Mouse (Mus musculus) MEL (cell line): ENCODE measurements at regions not wholly inside any gene's neighbourhood (a gene's known extent, or its start where the extent isn't known, plus 50 kb on each side); places are given as distances from the start of the nearest gene placed in this dataset.

Experiments
- DNase-seq: peaks from one replicate; pipeline ENCODE4 v3.0.0; 2011; ENCODE audit warnings: low read depth, low spot score
- H3K27ac ChIP-seq: 2 replicates; pipeline ENCODE4 v1.5.1; 2012; ENCODE audit warnings: low read depth, mild to moderate bottlenecking, control low read depth, low read length, moderate library complexity; ENCODE audit not compliant: control insufficient read depth
- H3K27me3 ChIP-seq, 2 experiments: fragments of 150-350 bp in 1 of 2; sonication (generic) in 1 of 2; 2 replicates each; pipeline ENCODE4 v1.6.1; 2012; ENCODE audit warnings: low read length in 2 of 2, mild to moderate bottlenecking in 2 of 2, improper control_type of control experiment in 1 of 2, moderate library complexity in 1 of 2; ENCODE audit not compliant: insufficient read depth in 2 of 2, control insufficient read depth in 1 of 2
- H3K36me3 ChIP-seq, 2 experiments: 2 replicates each; pipeline ENCODE4 v1.6.1; 2012 to 2014; ENCODE audit warnings: low read length in 2 of 2, improper control_type of control experiment in 1 of 2, inconsistent platforms in 1 of 2, mild to moderate bottlenecking in 1 of 2; ENCODE audit not compliant: insufficient read depth in 2 of 2, control insufficient read depth in 1 of 2
- H3K4me1 ChIP-seq, 2 experiments: fragments of 150-350 bp in 1 of 2; sonication (generic) in 1 of 2; 2 replicates each; pipeline ENCODE4 v1.6.1; 2012; ENCODE audit warnings: low read length in 2 of 2, improper control_type of control experiment in 1 of 2, mild to moderate bottlenecking in 1 of 2; ENCODE audit not compliant: insufficient read depth in 2 of 2, control insufficient read depth in 1 of 2
- H3K4me3 ChIP-seq, 2 experiments: fragments of 150-350 bp in 1 of 2; sonication (generic) in 1 of 2; 2 replicates each; pipeline ENCODE4 v1.5.1; 2012; ENCODE audit warnings: low read depth in 2 of 2, low read length in 2 of 2, mild to moderate bottlenecking in 2 of 2, moderate library complexity in 2 of 2, control low read depth in 1 of 2, improper control_type of control experiment in 1 of 2; ENCODE audit not compliant: control insufficient read depth in 1 of 2, insufficient read depth in 1 of 2
- H3K79me2 ChIP-seq: 2 replicates; pipeline ENCODE4 v1.6.1; 2012; ENCODE audit warnings: mild to moderate bottlenecking, low read length, moderate library complexity; ENCODE audit not compliant: control insufficient read depth, poor library complexity, insufficient read depth
- H3K9ac ChIP-seq: 2 replicates; pipeline ENCODE4 v1.6.1; 2012; ENCODE audit warnings: low read depth, mild to moderate bottlenecking, control low read depth, low read length, moderate library complexity; ENCODE audit not compliant: control insufficient read depth, poor library complexity, severe bottlenecking
- H3K9me3 ChIP-seq: fragments of 150-350 bp; sonication (generic); replicated peaks from 2 replicates; pipeline ENCODE4 v1.6.1; 2012; ENCODE audit warnings: mild to moderate bottlenecking, low read length, improper control_type of control experiment, moderate library complexity; ENCODE audit not compliant: insufficient read depth
- BHLHE40 ChIP-seq: IDR thresholded peaks from 2 replicates; pipeline ENCODE4 v1.6.1; 2012; ENCODE audit warnings: low read depth, mild to moderate bottlenecking, inconsistent platforms, low read length, improper control_type of control experiment, borderline replicate concordance
- CHD2 ChIP-seq: IDR thresholded peaks from 2 replicates; pipeline ENCODE4 v1.6.1; 2011; ENCODE audit warnings: low read length, improper control_type of control experiment
- E2F4 ChIP-seq: IDR thresholded peaks from 2 replicates; pipeline ENCODE4 v1.6.1; 2011; ENCODE audit warnings: low read depth, low read length, improper control_type of control experiment, borderline replicate concordance
- ELF1 ChIP-seq: IDR thresholded peaks from 2 replicates; pipeline ENCODE4 v1.6.1; 2014; ENCODE audit warnings: low read depth, mild to moderate bottlenecking, inconsistent platforms, low read length, improper control_type of control experiment, moderate library complexity
- EP300 ChIP-seq, 2 experiments: IDR thresholded peaks; 2 replicates each; pipeline ENCODE4 v1.6.1; 2011; ENCODE audit warnings: improper control_type of control experiment in 2 of 2, low read length in 2 of 2, low read depth in 1 of 2, mild to moderate bottlenecking in 1 of 2
- ETS1 ChIP-seq: IDR thresholded peaks from 2 replicates; pipeline ENCODE4 v1.6.1; 2012; ENCODE audit warnings: low read depth, mild to moderate bottlenecking, inconsistent platforms, low read length, improper control_type of control experiment, moderate library complexity
- GABPA ChIP-seq: IDR thresholded peaks from 2 replicates; pipeline ENCODE4 v1.6.1; 2012; ENCODE audit warnings: low read depth, mild to moderate bottlenecking, inconsistent platforms, low read length, improper control_type of control experiment, moderate library complexity
- HCFC1 ChIP-seq: IDR thresholded peaks from 2 replicates; pipeline ENCODE4 v1.6.1; 2012; ENCODE audit warnings: low read depth, mild to moderate bottlenecking, inconsistent platforms, low read length, improper control_type of control experiment, moderate library complexity
- JUND ChIP-seq: IDR thresholded peaks from 2 replicates; pipeline ENCODE4 v1.6.1; 2011; ENCODE audit warnings: low read depth, mild to moderate bottlenecking, improper control_type of control experiment, low read length
- KAT2A ChIP-seq: conservative IDR thresholded peaks from 2 replicates; pipeline ENCODE4 v1.6.1; 2012; ENCODE audit warnings: low read depth, low read length, improper control_type of control experiment, inconsistent platforms
- MAX ChIP-seq: IDR thresholded peaks from 2 replicates; pipeline ENCODE4 v1.6.1; 2011; ENCODE audit warnings: low read length, improper control_type of control experiment
- MEF2A ChIP-seq: IDR thresholded peaks from 2 replicates; pipeline ENCODE4 v1.6.1; 2014; ENCODE audit warnings: low read depth, mild to moderate bottlenecking, inconsistent platforms, low read length, improper control_type of control experiment; ENCODE audit not compliant: poor library complexity, insufficient replicate concordance, severe bottlenecking; ENCODE audit errors: extremely low read depth
- MXI1 ChIP-seq: IDR thresholded peaks from 2 replicates; pipeline ENCODE4 v1.6.1; 2011; ENCODE audit warnings: mild to moderate bottlenecking, low read depth, low read length, improper control_type of control experiment
- MYB ChIP-seq: IDR thresholded peaks from 2 replicates; pipeline ENCODE4 v1.6.1; 2011; ENCODE audit warnings: mild to moderate bottlenecking, low read depth, low read length, improper control_type of control experiment
- MYC ChIP-seq: IDR thresholded peaks from 2 replicates; pipeline ENCODE4 v1.6.1; 2011; ENCODE audit warnings: low read depth, mild to moderate bottlenecking, low read length, improper control_type of control experiment, moderate library complexity
- NRF1 ChIP-seq: IDR thresholded peaks from 2 replicates; pipeline ENCODE4 v1.6.1; 2014; ENCODE audit warnings: low read depth, mild to moderate bottlenecking, inconsistent platforms, low read length, improper control_type of control experiment, moderate library complexity; ENCODE audit not compliant: poor library complexity, insufficient read depth, severe bottlenecking
- POLR2AphosphoS2 ChIP-seq: IDR thresholded peaks from 2 replicates; pipeline ENCODE4 v1.6.1; 2011; ENCODE audit warnings: low read length, improper control_type of control experiment
- POLR2AphosphoS5 ChIP-seq: IDR thresholded peaks from 2 replicates; pipeline ENCODE4 v1.6.1; 2012; ENCODE audit warnings: low read depth, borderline replicate concordance, mild to moderate bottlenecking, inconsistent platforms, low read length, moderate library complexity, mixed read lengths
- RAD21 ChIP-seq: IDR thresholded peaks from 2 replicates; pipeline ENCODE4 v1.6.1; 2011; ENCODE audit warnings: mild to moderate bottlenecking, low read depth, low read length, improper control_type of control experiment
- RCOR1 ChIP-seq: IDR thresholded peaks from 2 replicates; pipeline ENCODE4 v1.6.1; 2012; ENCODE audit warnings: low read depth, mild to moderate bottlenecking, inconsistent platforms, low read length, improper control_type of control experiment
- SIN3A ChIP-seq: IDR thresholded peaks from 2 replicates; pipeline ENCODE4 v1.6.1; 2012; ENCODE audit warnings: low read length, improper control_type of control experiment, inconsistent platforms
- SMC3 ChIP-seq: IDR thresholded peaks from 2 replicates; pipeline ENCODE4 v1.6.1; 2011; ENCODE audit warnings: low read depth, low read length, improper control_type of control experiment
- TCF12 ChIP-seq: IDR thresholded peaks from 2 replicates; pipeline ENCODE4 v1.6.1; 2014; ENCODE audit warnings: low read depth, mild to moderate bottlenecking, inconsistent platforms, low read length, improper control_type of control experiment, moderate library complexity
- UBTF ChIP-seq: IDR thresholded peaks from 2 replicates; pipeline ENCODE4 v1.6.1; 2012; ENCODE audit warnings: low read depth, mild to moderate bottlenecking, inconsistent platforms, low read length, improper control_type of control experiment, moderate library complexity, borderline replicate concordance; ENCODE audit not compliant: insufficient read depth
- USF1 ChIP-seq: IDR thresholded peaks from 2 replicates; pipeline ENCODE4 v1.6.1; 2014; ENCODE audit warnings: low read depth, mild to moderate bottlenecking, inconsistent platforms, low read length, improper control_type of control experiment, moderate library complexity
- USF2 ChIP-seq, 2 experiments: IDR thresholded peaks; 2 replicates each; pipeline ENCODE4 v1.6.1; 2011 to 2012; ENCODE audit warnings: improper control_type of control experiment in 2 of 2, low read length in 2 of 2, borderline replicate concordance in 1 of 2, inconsistent platforms in 1 of 2, low read depth in 1 of 2, mild to moderate bottlenecking in 1 of 2; ENCODE audit not compliant: insufficient read depth in 1 of 2
- ZC3H11A ChIP-seq: IDR thresholded peaks from 2 replicates; pipeline ENCODE4 v1.6.1; 2012; ENCODE audit warnings: low read depth, mild to moderate bottlenecking, inconsistent platforms, low read length, improper control_type of control experiment
- ZKSCAN1 ChIP-seq: IDR thresholded peaks from 2 replicates; pipeline ENCODE4 v1.6.1; 2012; ENCODE audit warnings: low read depth, mild to moderate bottlenecking, inconsistent platforms, low read length, improper control_type of control experiment, moderate library complexity
- ZMIZ1 ChIP-seq: IDR thresholded peaks from 2 replicates; pipeline ENCODE4 v1.6.1; 2012; ENCODE audit warnings: low read depth, mild to moderate bottlenecking, inconsistent platforms, low read length, improper control_type of control experiment, moderate library complexity

DNA sequence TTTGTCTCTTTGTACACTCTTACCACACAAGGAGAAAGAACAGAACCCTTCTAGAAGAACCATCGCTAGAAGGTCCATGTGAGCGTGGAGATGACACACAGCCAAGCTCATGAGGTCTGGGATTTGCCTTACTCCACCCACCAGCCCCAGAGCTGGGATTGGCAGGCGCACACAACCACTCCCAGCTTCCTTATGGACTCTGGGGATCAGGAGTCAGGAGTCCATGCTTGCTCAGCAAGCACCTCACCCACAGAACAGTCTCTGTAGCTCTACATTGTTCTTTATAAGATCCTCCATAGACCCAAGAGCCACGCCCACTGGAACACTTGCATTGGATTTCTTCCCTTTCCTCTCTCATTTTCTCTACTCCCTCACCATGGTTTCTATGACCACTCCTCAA, 261.4 kb upstream of the Cdh5 start:
- H3K27me3 ChIP-seq, result no peaks in the 10 kb centered on the region

DNA sequence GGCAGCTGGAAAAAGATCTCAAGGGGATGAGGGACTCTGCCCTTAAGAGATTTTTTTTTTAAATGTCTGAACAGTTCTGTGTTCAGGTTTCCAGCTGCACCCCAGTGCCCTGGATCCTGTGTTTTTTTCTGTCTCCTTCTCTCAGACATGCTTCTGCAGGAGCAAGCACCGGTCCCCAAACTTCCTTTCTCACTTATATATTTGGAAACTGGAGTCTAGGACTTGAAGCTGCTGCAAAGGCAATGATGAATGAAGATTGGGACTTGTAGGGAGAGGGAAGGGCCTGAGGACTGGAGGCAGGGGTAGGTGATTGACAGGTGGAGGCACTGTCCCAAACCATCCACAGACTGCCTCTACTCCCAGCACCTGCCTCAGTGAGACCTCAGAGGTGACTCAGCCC, 255.5 kb upstream of the Cdh5 start:
- Histone ChIP-seq H3K27me3 (no peaks in the 10 kb centered on the region), H3K4me1 (no peaks in the 10 kb centered on the region), H3K9me3 (no peaks in the 10 kb centered on the region), H3K27ac (no peak overlapping the region), H3K79me2 (no peaks in the 10 kb centered on the region), H3K36me3 (no peaks in the 10 kb centered on the region), H3K9ac (no peak overlapping the region), H3K4me3 (no peak overlapping the region)
- no peak for DNase-seq
- no peak for TF ChIP-seq RAD21
- TF ChIP-seq KAT2A, result no peak
- TF ChIP-seq NRF1, result no peak
- TF ChIP-seq MYC, result no peak
- no peak for TF ChIP-seq ELF1
- TF ChIP-seq RCOR1, result no peak
- no peak for TF ChIP-seq ZKSCAN1
- no peak for TF ChIP-seq GABPA
- TF ChIP-seq JUND, result no peak
- TF ChIP-seq ZC3H11A, result no peak
- TF ChIP-seq MEF2A, result no peak
- TF ChIP-seq E2F4, result no peak
- TF ChIP-seq HCFC1, result no peak
- no peak for TF ChIP-seq POLR2AphosphoS2
- TF ChIP-seq MYB, result no peak
- no peak for TF ChIP-seq SMC3

More for the DNA sequence above, 261.4 kb upstream of the Cdh5 start:
- no peak for TF ChIP-seq BHLHE40
- no peak for TF ChIP-seq MXI1
- TF ChIP-seq JUND, result no peak
- no peak for TF ChIP-seq TCF12
- TF ChIP-seq CHD2, result no peak
- TF ChIP-seq E2F4, result no peak
- no peak for TF ChIP-seq SIN3A
- TF ChIP-seq MYC, result no peak
- TF ChIP-seq USF2 (IDR thresholded peaks at IDR 0.05; ENCODE audit: borderline replicate concordance in 1 of 2, insufficient read depth in 1 of 2, low read depth in 1 of 2, low read length in 2 of 2), result no peak
- TF ChIP-seq ZC3H11A, result no peak
- TF ChIP-seq ZMIZ1, result no peak
- TF ChIP-seq ETS1, result no peak
- TF ChIP-seq POLR2AphosphoS5, result no peak
- TF ChIP-seq MAX, result no peak
- TF ChIP-seq UBTF, result no peak
- no peak for TF ChIP-seq POLR2AphosphoS2
- no peak for TF ChIP-seq KAT2A
- no peak for TF ChIP-seq USF1
- no peak for TF ChIP-seq EP300 (IDR thresholded peaks at IDR 0.05; ENCODE audit: low read depth in 1 of 2, low read length in 2 of 2)
- Histone ChIP-seq H3K9ac (no peak overlapping the region), H3K4me1 (no peaks in the 10 kb centered on the region), H3K4me3 (no peak overlapping the region), H3K79me2 (no peaks in the 10 kb centered on the region), H3K36me3 (no peaks in the 10 kb centered on the region), H3K9me3 (no peaks in the 10 kb centered on the region), H3K27ac (no peak overlapping the region)
- DNase-seq, result no peak
